Mouse (Mus musculus) thymus, adult 2 months (tissue): ENCODE measurements around the gene Gm20388.

ENCODE experiments used
- CTCF ChIP-seq: fragments of 200-500 bp; IDR thresholded peaks from 2 replicates; pipeline ENCODE4 v1.5.1; 2012; ENCODE audit warnings: mild to moderate bottlenecking, control low read depth, low read length, moderate library complexity, borderline replicate concordance; ENCODE audit not compliant: control insufficient read depth, poor library complexity, insufficient read depth; ENCODE audit errors: extremely low read depth
- POLR2A ChIP-seq: fragments of 200-500 bp; IDR thresholded peaks from 2 replicates; pipeline ENCODE4 v1.6.1; 2012; ENCODE audit warnings: mild to moderate bottlenecking, low read length, control low read depth, moderate library complexity; ENCODE audit not compliant: control insufficient read depth, poor library complexity, insufficient read depth; ENCODE audit errors: extremely low read depth

- TF ChIP-seq CTCF: peak; percentile 70; the same call in 1 of the 2 replicates
- no peak for TF ChIP-seq POLR2A
Observed at GRCm38 (mm10) chr8:120553441-120554123, 642.9 kb downstream of the Gm20388 start.
